Mouse (Mus musculus) forebrain, postnatal 0 days (tissue): ENCODE data around the gene Foxa2. TPM values are rescaled to one million over a fixed set of nuclear protein-coding genes. Genes with fewer than 3 reads are reported as not detected.

Experiments
- ATAC-seq: fragments of 200-750 bp; cut with Nextera tagmentation; 2 replicates; pipeline ENCODE4 v1.8.0; 2017; ENCODE audit warnings: mild to moderate bottlenecking, moderate library complexity
- DNase-seq: peaks from one replicate; pipeline ENCODE4 v3.0.0-alpha.2; 2015
- H3K27ac ChIP-seq: fragments of 300-500 bp; sonication (generic); 2 replicates; pipeline ENCODE4 v1.5.1; 2014; ENCODE audit warnings: low read depth, mild to moderate bottlenecking, antibody characterized with exemption, low read length, moderate library complexity, mixed read lengths
- H3K27me3 ChIP-seq: fragments of 300-500 bp; sonication (generic); 2 replicates; pipeline ENCODE4 v1.6.1; 2014; ENCODE audit warnings: mild to moderate bottlenecking, low read length, mixed read lengths; ENCODE audit not compliant: insufficient read depth
- H3K36me3 ChIP-seq: fragments of 300-500 bp; sonication (generic); 2 replicates; pipeline ENCODE4 v1.6.1; 2014; ENCODE audit warnings: mild to moderate bottlenecking, moderate library complexity; ENCODE audit not compliant: insufficient read depth
- H3K4me1 ChIP-seq: fragments of 300-500 bp; sonication (generic); 2 replicates; pipeline ENCODE4 v1.6.1; 2014; ENCODE audit warnings: antibody characterized with exemption; ENCODE audit not compliant: insufficient read depth
- H3K4me2 ChIP-seq: fragments of 300-500 bp; sonication (generic); 2 replicates; pipeline ENCODE4 v1.6.1; 2014; ENCODE audit warnings: low read depth, mild to moderate bottlenecking, moderate library complexity
- H3K4me3 ChIP-seq: fragments of 300-500 bp; sonication (generic); 2 replicates; pipeline ENCODE4 v1.5.1; 2014; ENCODE audit warnings: low read depth, low read length, mixed read lengths
- H3K9ac ChIP-seq: fragments of 300-500 bp; sonication (generic); 2 replicates; pipeline ENCODE4 v1.6.1; 2014; ENCODE audit warnings: mild to moderate bottlenecking
- H3K9me3 ChIP-seq: fragments of 300-500 bp; sonication (generic); 2 replicates; pipeline ENCODE4 v1.6.1; 2016; ENCODE audit warnings: low read length
- CTCF ChIP-seq: sonication (generic); IDR thresholded peaks from 2 replicates; pipeline ENCODE4 v1.5.1; 2016; ENCODE audit warnings: antibody characterized with exemption, control low read depth, low read depth
- WGBS: fragments of 180-500 bp; shearing (Covaris S2); extraction: QIAGEN DNeasy Blood & Tissue Kit; methylation state at CpG from one replicate; pipeline ENCODE4 v1.1.7; 2014; 5-methylcytosine and 5-hydroxymethylcytosine counted together
- polyA plus RNA-seq: library from polyadenylated mRNA; unstranded; fragments of >200 nt; fragmentation: Nextera tagmentation; extraction: Ambion mirVana; gene quantifications from 2 replicates; pipeline ENCODE4 v1.2.1, GENCODE M21; 2015
- total RNA-seq: library from RNA; depleted of rRNA; stranded (reverse); fragments of >200 nt; gene quantifications from 2 replicates; pipeline ENCODE4 v1.2.3, GENCODE M21; 2014; rRNA removed

Foxa2 gene
- total RNA-seq (0.48 and 0.85 TPM in 2 replicates), polyA plus RNA-seq (0.26 and 0.30 TPM in 2 replicates)

DNA sequence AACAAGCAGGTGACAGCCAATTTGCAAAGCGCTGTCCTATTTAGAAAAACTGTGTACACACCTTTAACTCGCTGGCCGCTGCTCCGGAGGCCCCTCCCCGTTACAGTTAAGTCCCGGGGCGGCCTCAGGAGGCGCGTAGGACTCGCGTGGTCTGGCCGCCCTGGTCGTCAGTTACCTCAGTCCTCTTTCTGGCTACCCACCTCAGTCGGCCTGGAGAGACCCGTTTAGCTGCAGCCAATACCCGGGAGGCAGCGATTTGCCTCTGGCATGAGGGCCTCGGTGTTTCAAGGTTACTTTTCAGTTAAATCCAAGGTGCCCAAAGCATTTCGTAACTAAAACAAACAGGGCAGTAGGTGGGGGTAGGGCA is at the start of gene Foxa2:
TSS of gene Foxa2 (minus strand) at position 171 of the 367 bp plus-strand sequence.
- no peak for TF ChIP-seq CTCF
- 1% methylated on average over 19 of the region's 19 CpGs for WGBS
- Histone ChIP-seq H3K4me1 (no peaks in the 10 kb centered on the region), H3K27ac (no peak within 1 kb of the TSS), H3K4me3 (0 out of 2 replicates have a peak within 1 kb of the TSS, but pooled peaks have one; percentile 9), H3K4me2 (peak within 1 kb of the TSS; percentile 28; the same call in 1 of the 2 replicates), H3K9ac (no peak within 1 kb of the TSS), H3K36me3 (no peaks in the 10 kb centered on the region), H3K9me3 (no peaks in the 10 kb centered on the region), H3K27me3 (peaks cover 95% of the 10 kb centered on the region)
- ATAC-seq: no peak
- DNase-seq: no peak

DNA sequence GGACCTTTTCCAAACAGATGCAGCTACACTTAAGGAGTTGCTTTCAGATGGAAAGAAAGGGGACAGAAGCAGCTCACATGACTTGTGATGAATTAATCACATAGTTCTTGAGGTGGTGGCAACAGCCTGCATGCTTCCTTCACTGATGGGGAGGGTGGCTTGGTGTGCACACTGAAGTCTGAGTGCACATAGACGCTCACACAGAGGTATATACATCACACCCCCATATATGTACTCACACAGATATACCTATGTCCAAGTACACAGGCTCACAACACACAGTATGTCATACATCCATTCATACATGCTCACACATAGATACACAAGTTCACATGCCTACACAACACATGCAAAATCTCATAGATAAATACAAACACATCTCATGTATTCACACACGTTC is 45.3 kb upstream of the Foxa2 start:
- no peak for DNase-seq
- 87% methylated on average over 2 of the region's 2 CpGs for WGBS
- Histone ChIP-seq H3K9ac (no peak overlapping the region), H3K27me3 (no peaks in the 10 kb centered on the region), H3K36me3 (no peaks in the 10 kb centered on the region), H3K9me3 (no peaks in the 10 kb centered on the region), H3K4me1 (no peaks in the 10 kb centered on the region), H3K4me2 (no peak overlapping the region), H3K27ac (no peak overlapping the region), H3K4me3 (no peak overlapping the region)
- no peak for TF ChIP-seq CTCF
- no peak for ATAC-seq

DNA sequence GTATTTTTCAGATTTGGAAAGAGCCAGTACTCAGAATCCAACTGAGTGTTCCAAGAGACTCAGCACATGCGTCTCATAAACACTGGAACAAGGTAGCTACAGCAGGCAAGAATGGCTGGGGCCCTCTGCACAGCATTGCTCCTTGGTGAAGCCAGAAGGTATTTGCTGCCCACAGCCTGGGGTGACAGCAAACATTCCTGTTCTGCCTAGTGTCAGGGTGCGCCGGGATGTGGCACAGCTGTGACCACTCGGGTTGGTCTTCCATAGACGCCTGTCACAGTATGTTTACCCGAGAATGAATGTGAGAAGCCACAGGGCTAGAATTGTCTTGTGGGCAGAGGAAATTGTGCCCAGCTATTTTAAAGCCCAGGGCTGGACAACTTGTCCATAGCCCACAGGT is 44.9 kb upstream of the Foxa2 start:
- Histone ChIP-seq H3K4me1 (no peaks in the 10 kb centered on the region), H3K36me3 (no peaks in the 10 kb centered on the region), H3K9ac (no peak overlapping the region), H3K27me3 (no peaks in the 10 kb centered on the region), H3K9me3 (no peaks in the 10 kb centered on the region), H3K4me2 (no peak overlapping the region), H3K4me3 (no peak overlapping the region), H3K27ac (no peak overlapping the region)
- no peak for TF ChIP-seq CTCF
- no peak for ATAC-seq
- WGBS: 90% methylated on average over 6 of the region's 6 CpGs
- no peak for DNase-seq

DNA sequence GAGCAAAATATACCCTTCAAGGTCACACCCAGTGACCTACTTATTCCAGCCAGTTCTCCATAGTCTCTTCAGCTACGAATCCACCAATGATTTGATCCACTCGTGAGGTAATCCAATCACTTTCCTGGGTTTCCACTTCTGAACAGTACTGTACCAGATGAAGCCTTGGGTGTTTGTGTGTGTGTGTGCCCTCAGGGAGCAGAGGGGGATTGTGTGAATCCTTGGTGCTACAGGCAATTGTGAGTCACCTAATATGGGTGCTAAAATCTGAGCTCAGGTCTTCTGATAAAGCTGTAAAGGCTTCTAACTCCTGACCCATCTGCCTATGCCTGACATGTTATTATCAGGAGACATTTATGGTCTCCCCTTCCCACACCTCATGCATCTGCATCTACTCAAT is 43.3 kb upstream of the Foxa2 start:
- Histone ChIP-seq H3K9me3 (no peaks in the 10 kb centered on the region), H3K27ac (no peak overlapping the region), H3K4me1 (no peaks in the 10 kb centered on the region), H3K4me2 (no peak overlapping the region), H3K27me3 (no peaks in the 10 kb centered on the region), H3K36me3 (no peaks in the 10 kb centered on the region), H3K9ac (no peak overlapping the region), H3K4me3 (no peak overlapping the region)
- WGBS: 85% methylated on average over 2 of the region's 2 CpGs
- DNase-seq: no peak
- TF ChIP-seq CTCF: no peak
- ATAC-seq: no peak

DNA sequence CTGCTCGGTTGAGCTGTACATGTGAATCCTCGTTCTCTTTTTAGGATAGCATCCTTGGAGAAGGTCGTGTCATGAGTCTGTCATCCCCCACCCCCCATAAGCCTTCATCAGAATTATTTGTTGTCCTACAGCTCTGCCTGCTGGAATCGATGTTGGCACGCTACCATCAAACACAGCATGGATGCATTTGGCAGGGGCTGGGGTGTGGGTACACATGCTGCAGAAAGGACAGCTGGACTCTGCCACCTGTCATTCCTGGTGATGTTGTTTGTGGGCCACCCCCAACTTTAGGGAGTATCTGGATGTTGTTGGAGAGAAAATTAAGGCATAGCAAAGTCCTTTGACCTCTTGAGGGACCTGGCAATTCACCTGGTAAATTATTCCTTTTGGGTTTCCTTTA is 38.8 kb upstream of the Foxa2 start:
- Histone ChIP-seq H3K9me3 (no peaks in the 10 kb centered on the region), H3K4me1 (no peaks in the 10 kb centered on the region), H3K36me3 (no peaks in the 10 kb centered on the region), H3K9ac (no peak overlapping the region), H3K4me2 (no peak overlapping the region), H3K4me3 (no peak overlapping the region), H3K27ac (no peak overlapping the region), H3K27me3 (no peaks in the 10 kb centered on the region)
- TF ChIP-seq CTCF: no peak
- DNase-seq (peak; percentile 25), ATAC-seq (peak; percentile 42)
- WGBS: 55% methylated on average over 5 of the region's 5 CpGs

DNA sequence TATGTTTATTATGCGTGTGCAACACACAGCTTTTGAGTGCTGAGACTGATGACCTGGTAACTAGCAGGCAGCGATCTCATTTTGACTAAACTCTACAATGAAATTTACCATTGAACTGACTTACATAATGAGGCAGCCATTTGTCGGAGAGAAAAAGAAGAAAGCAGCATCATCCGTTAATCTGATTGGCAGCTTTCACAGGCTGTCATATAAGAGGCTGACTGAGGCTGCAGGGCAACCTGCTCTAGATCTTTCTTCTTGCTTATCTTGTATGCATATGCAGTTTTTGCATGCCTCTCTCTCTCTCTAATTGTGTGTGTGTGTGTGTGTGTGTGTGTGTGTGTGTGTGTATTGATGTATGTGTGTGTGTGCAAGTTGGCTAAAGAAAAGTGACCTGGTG is 38.4 kb upstream of the Foxa2 start:
- H3K27me3 ChIP-seq: no peaks in the 10 kb centered on the region
- ATAC-seq: peak; percentile 71
- WGBS: 52% methylated on average over 4 of the region's 4 CpGs
- no peaks in the 10 kb centered on the region for H3K36me3 ChIP-seq
- no peak overlapping the region for H3K9ac ChIP-seq
- no peak for TF ChIP-seq CTCF
- DNase-seq: peak; percentile 11
- no peaks in the 10 kb centered on the region for H3K4me1 ChIP-seq
- H3K27ac ChIP-seq: no peak overlapping the region
- H3K9me3 ChIP-seq: no peaks in the 10 kb centered on the region
- H3K4me2 ChIP-seq: no peak overlapping the region
- no peak overlapping the region for H3K4me3 ChIP-seq

DNA sequence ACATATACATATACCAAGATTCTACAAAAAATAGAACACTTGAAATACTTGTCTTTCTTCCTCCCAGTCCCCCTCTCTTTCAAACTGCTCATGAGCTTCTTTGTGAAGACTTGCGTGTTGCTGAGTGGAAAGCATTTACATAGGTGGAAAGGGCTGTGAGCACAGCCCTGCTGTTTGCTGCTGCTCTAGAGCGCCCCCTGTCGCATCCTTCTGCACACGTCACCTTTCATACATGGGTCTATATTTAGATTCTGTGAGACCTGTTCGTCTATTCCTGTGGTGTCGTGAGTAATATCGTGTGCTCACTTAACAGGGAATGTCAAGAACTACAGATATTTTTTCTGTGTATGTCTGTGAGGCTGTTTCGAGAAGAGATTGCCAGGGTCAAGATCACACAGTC is 35.5 kb upstream of the Foxa2 start:
- Histone ChIP-seq H3K9ac (no peak overlapping the region), H3K4me3 (no peak overlapping the region), H3K9me3 (no peaks in the 10 kb centered on the region), H3K27ac (no peak overlapping the region), H3K27me3 (no peaks in the 10 kb centered on the region), H3K4me1 (no peaks in the 10 kb centered on the region), H3K36me3 (no peaks in the 10 kb centered on the region), H3K4me2 (no peak overlapping the region)
- TF ChIP-seq CTCF: peak; percentile 68
- DNase-seq: peak; percentile 57
- peak; percentile 59 for ATAC-seq
- WGBS: 20% methylated on average over 8 of the region's 8 CpGs

DNA sequence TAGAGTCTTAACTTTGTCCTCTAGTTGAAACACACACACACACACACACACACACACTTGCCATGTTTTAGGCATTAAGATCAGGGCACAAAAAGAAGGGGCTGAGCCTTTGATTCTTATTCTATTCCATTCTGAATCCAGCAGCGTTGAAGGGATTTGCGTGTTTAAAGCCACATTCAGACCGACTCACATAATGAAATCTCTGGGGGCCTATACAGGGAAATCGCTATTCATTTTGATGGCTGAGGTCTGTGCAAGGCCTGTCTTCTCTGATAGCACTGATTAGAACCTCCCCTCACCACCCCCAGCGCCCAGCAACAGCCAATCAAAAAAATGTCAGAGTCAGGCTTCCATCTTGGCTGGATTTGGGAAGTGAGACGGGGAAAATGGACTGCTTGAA is 13.9 kb upstream of the Foxa2 start:
- DNase-seq: no peak
- ATAC-seq: no peak
- WGBS: 25% methylated on average over 6 of the region's 6 CpGs

More for the DNA sequence above, 13.9 kb upstream of the Foxa2 start:
- no peak for TF ChIP-seq CTCF
- Histone ChIP-seq H3K4me3 (no peak overlapping the region), H3K27me3 (no peaks in the 10 kb centered on the region), H3K36me3 (no peaks in the 10 kb centered on the region), H3K4me1 (no peaks in the 10 kb centered on the region), H3K9ac (no peak overlapping the region), H3K4me2 (no peak overlapping the region), H3K27ac (no peak overlapping the region), H3K9me3 (no peaks in the 10 kb centered on the region)
